Mouse (Mus musculus) retina, embryonic 14.5 days (tissue): ENCODE data around the gene Susd3.

Experiments used
- DNase-seq: peaks from one replicate; pipeline ENCODE4 v3.0.0-alpha.2; 2015; ENCODE audit warnings: low spot score

Gene Susd3

DNA sequence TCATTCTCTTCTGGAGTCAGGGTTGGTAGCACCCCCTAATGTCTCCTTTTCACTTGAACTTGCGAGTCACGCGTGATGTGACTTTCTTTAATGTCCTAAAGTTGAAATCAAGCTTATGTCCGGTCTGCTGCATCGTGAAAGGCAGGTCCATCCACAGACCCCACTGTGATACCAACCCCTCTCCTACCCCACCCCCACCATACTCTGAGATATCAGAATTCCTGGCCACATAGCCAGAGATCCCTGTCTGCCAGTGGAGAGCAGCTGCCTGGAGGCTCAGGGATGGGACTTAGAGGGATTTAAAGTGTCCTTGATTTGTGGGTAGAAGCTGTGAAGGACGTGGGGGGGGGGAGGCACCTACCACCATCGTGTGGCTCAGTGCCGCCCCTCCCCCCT lies at the start of gene Susd3:
Susd3 (minus strand) TSS at position 240 of the 396 bp plus-strand sequence.
- DNase-seq, result peak; percentile 32

DNA sequence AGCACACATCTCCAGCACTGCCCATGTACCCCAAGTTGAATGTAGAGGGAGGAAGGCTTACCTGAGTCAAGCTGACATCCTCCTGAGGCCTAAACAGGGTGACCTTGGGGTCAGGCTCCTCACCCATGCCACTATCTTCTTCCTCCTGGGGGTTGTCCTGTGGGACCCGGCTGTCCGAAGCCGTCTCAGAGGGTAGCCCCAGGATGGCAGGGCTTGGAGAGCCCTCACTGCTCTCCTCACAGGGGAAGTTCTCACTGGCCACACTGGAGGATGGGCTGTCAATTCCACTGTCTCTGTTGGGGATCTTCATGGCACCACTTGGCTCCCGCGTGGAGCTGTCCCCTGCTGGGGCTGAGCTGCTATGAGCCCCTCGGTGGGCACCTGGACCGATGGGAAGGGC lies 47.8 kb upstream of the Susd3 start:
- DNase-seq, result no peak

DNA sequence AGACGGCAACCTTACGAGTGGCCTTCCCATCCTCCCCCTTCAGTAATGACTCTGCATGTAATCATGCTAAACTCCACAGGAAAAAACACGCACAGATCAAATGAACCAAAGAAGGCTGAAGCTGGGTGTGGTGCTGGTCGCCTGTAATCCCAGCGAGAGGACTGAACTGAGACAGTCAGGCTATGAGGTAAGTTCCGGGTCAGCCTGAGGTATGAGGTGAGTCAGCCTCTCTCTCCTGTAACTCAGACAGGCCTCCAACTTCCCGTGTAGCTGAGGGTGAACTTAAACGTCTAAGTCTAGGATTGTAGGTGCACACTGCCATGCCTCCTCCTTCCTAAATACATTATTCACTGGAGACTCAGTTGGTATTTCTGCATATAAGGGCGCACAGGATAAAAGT lies 45.6 kb upstream of the Susd3 start:
- no peak for DNase-seq

DNA sequence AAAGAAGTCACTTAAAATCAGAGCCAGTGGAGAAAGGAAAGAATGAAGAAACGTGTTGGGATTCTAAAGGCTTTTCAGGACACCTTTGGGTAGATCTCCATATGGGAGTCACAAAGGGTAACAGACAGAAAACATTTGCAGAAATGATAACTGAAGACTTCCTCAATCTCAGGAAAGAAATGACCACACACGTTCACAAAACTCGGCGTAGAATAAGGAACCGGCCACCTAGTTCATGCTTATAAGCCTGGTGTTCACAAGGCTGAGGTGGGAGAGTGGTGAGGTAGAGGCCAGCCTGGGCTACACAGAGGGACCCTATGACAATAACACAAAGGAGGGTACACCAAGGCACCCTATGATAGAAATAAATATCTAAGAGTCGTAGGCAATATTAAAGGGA lies 43.4 kb upstream of the Susd3 start:
- no peak for DNase-seq

DNA sequence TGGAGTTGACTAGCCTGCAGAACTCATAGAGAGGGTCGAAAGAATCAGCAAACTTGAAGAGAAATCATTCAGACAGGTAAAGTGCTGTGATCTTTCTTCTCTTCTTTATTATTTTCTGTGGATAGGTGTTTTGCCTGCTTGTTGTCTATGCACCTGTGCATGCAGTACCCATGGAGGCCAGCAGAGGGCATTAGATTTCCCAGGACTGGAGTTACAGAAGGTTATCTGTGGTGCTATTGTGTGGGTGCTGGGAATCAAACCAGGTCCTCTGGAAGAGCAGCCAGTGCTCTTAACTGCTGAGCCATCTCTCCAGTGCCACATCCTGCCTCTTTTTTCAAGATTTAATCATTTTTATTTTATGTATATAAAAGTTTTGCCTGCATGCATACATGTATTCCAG lies 42.9 kb upstream of the Susd3 start:
- peak; percentile 15 for DNase-seq

DNA sequence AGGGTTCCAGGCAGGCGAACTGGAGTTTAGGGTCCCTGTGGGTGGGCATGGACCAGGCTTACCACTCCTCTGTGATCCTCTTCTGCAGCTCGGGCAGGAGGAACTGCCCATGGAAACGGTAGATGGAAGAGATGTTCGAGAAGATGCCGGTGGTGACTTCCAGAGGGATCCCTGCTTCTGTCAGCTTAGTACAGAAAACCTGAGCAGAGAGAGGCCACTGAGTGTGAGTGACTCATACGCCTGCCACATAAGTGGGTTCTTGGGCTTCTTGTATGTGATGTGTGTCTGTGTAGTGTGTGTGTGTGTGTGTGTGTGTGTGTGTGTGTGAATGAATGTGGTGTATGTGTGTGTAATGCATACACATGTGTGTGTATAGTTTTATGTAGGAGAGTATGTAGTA lies 38.7 kb upstream of the Susd3 start:
- no peak for DNase-seq

DNA sequence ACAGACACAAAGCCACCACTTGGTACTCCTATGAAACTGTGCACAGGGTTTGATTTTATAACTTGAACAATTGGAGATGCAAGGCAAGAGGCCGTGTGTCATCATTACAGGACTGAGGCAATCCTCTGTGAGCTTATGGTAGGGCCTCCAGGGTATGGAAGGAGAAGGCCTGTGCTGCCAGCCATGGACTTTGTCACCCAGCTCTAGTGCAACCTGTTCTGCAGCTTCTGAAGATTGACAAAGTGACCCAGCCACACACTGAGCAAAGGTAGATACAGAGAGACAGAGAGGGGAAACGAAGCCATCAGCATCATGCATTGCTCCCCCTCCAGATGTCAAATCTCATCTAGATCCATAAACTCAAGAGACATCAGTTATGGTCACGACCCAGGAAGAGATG lies 38.2 kb upstream of the Susd3 start:
- DNase-seq, result no peak

DNA sequence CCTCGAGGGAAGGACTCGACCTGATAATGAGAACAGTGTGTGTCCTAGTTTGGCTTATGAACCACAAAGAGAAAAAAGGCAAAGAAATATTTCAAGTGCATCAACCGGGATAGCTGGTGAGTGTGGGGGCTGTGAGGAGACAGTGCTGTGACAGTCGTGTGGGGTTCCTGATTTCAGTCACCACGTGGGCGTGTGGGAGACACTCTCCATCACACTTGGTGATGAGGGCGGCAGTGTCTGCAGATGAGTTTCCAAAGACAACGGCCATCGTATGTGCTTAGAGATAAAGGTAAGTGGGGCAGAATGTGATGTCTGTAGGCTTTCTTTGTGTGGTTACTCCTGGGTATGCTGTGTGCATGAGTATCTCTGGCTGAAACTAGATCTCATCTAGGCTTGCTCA lies 35.2 kb upstream of the Susd3 start:
- DNase-seq, result no peak

DNA sequence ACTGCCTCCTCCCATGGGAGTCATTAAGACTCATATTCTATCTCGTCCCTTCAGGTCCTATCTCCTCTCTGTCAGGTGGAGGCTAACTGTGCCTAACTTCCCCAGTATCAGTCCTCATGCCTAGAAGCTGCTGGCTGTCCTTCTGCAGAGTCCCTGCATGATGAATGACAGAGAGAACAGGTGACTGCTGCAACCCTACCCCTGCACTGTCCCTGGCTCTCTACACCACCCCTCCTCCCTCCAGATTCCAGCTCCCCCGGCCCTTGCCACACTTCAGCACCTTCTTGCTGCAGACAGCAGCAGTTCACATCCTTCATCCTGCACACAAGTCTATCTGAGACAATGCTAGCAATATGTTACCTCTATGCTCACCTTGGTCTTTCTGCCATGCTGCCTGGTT lies 33.7 kb upstream of the Susd3 start:
- DNase-seq, result no peak

DNA sequence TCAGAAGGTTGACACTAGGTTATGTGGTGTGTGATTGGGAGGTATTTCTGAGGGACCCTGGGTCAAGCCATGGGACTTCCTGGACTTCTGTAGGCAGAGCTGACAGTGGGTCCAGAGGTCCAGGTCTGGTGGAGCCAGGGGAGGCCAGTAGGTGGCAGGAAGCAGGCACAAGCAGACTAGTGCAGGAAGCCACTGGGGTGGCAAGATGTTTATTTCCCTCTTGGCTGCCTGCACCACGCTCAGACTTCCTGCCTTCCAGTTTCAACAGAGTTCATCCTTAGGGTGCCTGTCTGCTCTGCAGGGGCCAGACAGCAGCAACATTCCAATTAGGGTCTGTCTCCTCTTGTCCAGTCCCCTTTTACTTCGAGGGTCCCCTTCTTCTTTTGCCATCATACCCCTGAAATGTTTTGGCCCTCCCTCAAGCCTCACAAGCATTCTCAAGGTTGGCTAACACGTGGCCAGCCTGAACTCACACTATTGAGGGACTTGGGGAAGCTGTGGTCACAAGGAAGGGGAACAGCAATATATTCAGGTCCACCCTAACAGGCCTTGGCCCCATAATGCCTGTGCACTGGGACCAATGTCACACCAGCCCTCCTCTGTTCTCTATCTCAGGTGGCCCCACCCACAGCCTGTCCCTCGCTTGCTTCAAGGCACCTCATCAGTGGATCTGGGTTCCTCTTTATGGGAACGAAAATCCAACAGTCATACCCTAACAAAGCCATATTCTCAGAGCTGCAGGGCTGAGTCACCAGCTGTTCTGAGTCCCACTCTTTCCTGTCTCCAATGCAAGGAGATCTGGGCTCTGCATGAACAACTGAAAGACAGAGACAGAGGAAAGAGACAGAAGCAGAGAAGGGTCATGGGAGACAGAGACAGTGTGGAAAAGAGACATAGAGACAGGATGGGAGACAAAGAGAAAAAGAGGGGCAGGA lies 23.6 kb upstream of the Susd3 start:
- no peak for DNase-seq

DNA sequence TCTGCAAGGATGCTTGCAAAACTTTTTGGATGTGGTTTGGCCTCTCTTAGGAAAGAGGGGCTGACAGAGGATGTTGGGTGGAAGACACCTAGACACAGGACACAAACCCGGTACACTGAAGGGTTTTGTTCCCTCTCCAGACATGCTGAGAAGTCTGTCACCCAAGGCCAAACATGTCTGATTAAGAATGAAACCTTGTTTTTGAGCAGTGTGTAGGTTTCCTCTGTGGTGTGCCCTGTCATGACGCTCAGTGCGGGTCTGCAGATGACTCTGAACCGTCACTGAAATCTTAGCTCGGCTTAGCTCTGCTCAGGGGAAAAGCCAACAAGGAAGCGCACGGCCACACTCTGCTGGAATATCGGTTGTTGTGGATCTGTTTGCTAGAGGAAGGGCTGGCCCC lies 22.0 kb upstream of the Susd3 start:
- no peak for DNase-seq

DNA sequence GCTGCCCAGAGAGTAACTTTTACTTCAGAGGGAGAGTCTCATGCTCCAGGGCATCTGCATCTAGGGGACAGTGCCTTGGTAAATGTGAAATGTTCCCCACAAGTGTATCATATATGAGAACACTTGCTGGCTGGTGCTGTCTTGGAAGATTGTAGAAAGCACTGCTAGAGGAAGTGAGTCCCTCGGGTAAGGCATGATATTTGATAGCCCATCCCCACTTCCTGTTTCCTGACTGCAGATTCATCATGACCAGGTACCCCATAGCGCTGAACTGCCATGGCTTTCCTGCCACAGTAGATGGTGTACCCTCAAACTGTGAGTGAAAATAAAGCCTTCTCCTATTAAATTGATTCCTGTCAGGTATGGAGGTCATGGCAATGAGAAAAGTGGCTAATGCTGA lies 19.1 kb upstream of the Susd3 start:
- DNase-seq, result no peak

DNA sequence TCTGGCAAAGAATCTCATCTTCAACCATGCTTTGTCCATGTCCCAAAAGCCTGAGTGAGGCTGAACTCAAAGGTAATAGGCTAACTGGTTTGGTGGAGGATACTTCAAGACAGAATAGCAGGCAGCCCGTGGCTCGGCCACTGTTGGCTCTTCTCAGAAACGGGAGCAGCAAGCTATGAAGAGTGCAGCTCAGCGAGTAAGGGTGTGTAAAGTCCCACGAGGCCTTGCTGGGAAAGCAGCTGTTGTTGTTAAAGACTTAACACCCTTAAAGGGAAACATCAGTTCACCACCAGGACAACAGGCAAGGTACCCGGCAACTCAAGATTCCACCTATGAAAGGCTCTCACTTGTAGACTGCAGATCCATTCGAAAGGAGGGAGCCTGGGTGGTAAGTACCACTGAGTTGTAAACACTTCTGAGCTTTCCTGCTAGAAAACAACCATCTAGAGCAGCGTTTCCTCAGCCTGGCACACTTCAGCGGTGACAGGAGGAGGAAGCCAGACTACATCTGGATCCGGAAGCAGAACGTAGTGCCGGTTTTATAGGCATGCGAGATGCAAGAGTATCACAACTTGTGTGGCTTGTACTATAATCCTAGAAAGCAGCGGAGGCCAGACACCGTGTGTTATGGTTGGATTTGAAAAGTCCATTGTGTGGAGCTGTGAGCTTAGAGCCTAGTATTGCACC lies 11.7 kb upstream of the Susd3 start:
- no peak for DNase-seq

DNA sequence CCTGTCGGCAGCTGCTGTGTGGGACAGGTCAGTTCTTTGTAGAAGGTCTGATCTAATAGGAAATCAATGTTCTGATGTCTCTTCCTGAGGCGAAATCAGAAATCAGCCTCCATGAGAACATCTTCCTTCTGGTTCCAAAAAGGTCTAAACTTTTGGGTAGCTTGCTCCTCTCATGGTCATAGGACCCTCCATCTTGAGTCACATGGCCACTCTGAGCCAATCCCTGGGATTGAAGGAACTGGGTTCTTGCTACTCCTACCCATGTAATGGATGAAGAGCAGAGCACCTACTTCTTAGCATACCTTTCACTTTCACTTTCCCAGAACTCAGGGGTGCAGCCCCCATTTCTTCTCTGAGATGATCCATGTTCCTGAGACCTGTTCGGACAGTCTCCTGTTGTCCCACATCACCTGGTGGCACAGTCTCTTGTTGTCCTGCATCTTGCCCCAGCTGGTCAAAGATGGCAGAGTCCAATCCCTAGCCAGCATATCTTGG lies 9.4 kb upstream of the Susd3 start:
- DNase-seq, result no peak

DNA sequence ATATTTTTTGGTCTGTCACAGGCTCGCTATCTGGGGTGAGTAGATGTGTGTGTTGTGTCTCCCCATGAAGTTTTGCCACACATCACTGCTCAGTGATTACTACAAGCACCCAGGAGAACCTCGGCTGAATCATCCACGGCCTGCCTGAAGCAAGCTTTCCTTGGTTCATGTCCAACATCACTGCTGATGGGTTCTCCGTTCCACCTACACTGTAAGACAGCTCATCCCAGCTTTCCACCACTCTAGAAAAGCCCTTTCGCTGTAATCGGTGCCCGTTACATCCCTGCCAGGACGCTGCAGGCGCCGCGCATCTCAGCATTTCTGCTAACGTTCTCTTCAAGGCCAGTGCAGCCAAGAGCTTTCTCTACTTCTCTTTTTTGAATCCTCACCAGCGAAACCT lies 4.2 kb upstream of the Susd3 start:
- DNase-seq, result no peak

DNA sequence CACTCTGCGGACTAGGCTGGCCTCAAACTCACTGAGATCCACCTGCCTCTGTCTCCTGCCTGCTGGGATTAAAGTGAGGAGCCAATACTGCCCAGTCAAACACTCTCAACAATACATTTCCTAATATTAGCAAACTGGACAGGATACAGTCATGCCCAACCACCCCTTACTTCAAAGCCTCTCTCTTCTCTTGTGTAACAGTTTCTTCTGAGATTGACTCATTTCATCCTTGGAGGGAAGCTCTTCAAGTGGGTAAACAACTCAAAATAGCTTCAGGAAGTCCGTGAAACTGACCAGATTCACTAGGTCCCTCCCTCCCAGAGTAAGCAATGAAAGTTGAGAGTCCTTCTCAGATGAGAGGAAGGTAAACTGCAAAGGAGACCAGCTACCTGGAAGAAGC lies 3.6 kb upstream of the Susd3 start:
- DNase-seq, result no peak

DNA sequence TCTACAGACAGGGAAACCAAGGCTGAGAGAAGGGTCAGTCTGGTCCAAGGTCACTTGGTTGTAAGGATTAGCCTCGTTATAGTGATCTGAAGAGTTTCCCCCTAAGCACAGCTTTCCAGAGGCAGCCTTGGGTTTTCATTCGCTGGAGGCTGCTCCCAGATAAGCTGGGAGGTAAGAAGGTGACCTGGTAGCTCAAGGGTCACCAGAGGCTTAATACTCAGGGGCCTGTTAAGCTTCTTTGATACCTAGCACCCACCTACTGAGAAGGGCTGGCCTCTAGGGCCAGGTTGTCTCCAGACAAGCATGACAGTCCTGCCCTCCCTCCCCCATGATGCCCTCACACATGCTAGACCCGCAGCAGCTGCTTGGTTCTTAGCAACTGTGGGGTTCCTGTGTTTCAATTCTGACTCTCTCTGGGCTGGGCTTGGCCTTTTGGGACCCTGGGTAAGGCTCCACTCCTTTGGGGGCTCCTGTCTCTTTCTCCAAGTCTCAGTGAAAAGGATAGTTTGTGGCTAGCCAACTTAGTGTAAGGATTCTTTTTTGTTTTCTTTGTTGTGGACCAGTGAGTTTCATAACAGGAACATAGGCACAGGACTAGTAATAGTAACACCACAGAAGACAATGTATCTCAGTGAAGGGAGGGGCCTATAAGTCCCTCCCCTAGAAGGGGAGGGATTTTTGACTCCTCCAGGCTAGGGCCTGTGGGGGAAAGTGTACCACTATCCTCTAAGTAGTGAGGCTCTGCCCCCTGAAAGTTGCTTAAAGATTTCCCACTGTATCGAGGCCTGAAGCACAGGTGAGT lies 2.4 kb upstream of the Susd3 start:
- DNase-seq, result peak; percentile 16

DNA sequence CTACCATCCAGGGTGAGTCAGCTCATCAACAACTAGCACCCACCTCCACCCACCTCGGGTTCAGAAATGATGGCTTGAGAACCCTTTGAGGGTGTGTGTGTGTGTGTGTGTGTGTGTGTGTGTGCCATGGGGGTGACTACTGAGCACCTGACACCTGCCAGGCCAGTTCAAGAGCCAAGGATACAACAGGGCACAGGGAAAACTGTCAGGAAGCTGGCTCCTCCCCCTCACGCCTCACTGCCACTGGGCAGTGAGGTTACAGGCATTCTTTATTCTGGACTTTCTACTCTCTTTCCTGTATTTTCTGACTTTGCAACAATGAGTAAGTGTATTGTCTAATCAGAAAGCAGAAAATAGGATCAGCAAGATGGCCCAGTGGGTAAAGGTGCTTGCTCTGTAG lies 1.1 kb upstream of the Susd3 start:
- no peak for DNase-seq

DNA sequence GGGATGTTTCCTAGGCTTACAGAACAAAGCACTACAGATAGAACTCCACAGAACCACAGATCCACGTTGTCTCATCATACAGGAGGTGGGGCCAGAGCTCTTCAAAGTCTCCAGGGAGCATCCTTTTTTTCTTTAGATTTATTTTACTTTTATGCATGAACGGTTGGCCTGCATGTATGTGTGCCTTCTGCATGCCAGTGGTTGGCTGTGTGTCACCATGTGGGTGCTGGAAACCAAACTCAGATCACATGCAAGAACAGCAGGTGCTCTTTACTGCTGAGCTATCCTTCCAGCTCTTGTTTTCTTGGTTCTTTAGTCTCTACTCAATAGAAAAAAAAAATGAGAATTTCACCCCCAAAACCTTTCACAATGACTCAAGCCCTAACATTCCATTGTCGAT lies 417 bp upstream of the Susd3 start:
- no peak for DNase-seq

DNA sequence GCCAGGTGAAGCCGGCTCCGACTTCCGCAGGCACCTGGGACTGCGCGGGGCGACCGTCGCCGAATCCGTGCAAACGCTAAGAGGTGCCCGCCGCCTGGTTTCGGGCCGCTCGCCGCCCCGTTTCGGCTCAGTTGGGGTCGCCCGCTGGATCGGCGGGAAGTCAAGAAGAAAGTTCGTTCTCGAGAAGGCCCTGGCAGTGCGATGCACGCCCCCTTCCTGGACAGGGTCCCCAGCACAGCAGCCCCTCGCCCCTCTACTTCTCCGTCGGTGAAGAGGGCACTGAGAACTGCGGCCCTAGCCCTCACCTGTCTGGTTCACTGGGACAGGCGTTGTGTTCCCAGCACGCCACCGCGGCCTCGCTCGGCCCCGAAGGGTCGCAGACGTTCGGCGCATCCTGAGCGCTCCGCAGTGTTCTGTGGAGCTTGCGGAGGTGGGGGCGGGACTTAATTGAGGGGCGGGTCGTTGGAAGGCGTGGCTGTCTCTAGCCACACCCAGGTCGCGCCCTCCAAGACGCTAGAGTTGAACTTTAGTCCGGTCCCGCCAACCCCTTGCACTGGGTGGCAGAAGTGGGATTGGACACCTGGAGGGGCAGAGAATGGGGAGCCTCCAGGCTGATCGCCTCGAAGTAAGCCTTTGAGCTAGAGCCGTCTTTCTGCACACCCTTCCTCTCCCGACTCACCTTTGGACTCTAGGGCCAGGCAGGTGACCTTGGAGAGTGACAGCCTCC lies 603 bp downstream of the Susd3 start:
- DNase-seq, result peak; percentile 59

DNA sequence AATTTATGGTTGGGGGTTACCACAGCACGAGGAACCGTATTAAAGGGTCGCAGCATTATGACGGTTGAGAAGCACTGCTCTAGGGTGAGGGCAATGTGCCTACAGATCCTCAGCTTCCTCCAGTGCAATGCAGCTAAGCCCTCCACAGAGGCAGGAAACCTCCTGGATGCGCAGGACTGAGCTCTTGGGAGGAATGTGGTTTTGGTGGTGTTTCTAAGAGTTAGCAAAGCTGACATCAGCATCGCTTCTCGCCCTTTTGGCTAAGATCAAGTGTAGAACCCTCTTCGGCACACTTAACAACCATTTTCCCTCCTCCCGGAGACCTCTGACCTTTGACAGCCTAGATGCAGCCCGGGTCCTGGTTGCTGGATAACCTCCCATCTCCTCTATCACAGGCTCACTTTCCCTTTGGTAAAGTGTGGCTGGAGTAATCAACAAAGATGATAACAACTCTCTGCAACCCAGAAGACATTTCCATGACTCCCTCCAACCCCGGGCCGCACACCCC lies 1.2 kb downstream of the Susd3 start:
- DNase-seq, result no peak

DNA sequence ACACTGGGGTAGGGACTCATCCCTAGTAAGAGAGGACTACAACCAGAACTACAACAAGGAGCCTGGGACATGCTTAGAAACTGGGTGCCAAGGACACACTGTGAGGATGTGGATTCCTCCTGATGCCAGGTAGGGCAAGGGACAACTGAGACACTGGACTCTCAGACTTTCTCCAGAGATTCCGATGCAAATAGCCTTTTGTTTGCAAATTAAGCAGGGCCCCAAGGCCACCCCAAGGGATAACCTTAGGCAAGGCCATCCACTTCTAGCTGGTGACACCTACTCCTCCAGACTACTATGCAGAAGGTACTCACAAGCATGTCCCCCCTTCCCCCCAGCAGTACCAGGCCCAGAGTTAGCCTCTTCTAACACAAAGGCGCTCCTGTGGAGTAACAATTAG lies 1.9 kb downstream of the Susd3 start:
- DNase-seq, result no peak
